Mouse (Mus musculus): ENCODE measurements around the gene Eya4.

DNA sequence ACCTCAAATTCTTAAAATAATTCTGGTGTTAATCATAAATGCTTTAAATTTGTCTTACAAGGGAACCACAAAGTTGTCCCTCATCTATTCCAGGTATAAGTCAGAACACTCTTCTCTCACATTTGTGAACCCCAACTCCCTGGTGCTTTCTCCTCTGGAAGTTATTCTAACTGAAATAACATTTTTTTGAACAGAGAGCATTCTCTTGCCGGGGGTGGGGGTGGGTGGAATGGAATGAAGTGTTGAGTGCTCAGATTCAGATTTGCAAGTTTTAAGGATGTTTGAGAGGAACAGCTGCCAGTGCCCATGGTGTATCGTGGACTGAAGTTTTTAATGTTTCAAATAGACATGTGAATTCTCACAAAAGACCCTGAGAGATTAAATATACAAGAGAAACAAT lies 230.1 kb downstream of the Eya4 start:
- TF ChIP-seq POLR2A (IDR thresholded peaks at IDR 0.05; ENCODE audit: low read depth, low read length), result no peak
- TF ChIP-seq CTCF (IDR thresholded peaks at IDR 0.05; ENCODE audit: extremely low read depth, insufficient read depth, insufficient read length, insufficient replicate concordance), result no peak

Measured in spleen, adult 2 months (tissue).